Mouse (Mus musculus) inflammation-experienced regulatory T-cells, adult 6 months (primary cell): ENCODE results near the gene Mphosph10. TPM values are rescaled to one million over a fixed set of nuclear protein-coding genes. Genes with fewer than 3 reads are reported as not detected.

Source experiments
- ATAC-seq: one replicate; pipeline ENCODE4 v1.8.0; 2017
- polyA plus RNA-seq, 3 experiments: library from polyadenylated mRNA; unstranded; fragments of 100-300 nt; shearing (Covaris generic); gene quantifications; one replicate each; pipeline ENCODE4 v1.2.1; 2017

Gene Mphosph10
- polyA plus RNA-seq, 3 experiments from 2014 or later = 47.1 to 57.7 (median 56.0) TPM

DNA sequence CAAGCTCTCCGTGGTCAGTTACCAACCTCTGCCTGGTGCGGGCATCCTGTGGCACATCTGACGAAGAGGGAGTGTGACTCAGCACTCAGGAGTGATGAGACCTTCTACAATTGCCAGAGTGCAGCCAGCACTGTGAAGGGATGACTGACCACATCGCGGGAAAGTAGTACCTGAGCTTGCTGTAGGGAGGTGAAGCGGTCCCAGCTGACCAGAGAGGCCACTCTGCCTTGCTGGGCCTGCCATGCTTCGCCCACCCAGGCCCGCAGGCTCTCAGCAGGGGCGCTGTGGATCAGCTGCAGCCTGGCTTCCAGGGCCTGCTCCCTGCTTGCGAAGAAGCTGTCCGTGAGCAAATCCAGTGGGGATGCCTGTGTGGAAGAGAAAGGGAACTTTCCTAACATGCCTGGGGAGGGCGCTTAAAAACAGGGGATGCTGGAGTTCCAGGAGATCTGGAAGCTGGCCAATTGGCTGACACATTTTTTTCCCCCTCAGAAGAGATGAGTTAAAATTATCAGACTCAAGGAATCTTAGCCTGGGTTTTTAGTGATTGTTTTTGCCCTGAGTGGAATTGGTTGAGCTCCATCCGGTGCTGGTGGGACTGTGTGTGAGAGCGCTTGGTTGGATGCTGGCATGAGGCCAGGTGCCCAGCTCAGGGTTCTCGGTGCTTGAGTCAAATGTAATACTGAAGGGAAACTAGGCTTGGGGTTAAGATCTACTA is 42.8 kb downstream of the Mphosph10 start:
- no peak for ATAC-seq

DNA sequence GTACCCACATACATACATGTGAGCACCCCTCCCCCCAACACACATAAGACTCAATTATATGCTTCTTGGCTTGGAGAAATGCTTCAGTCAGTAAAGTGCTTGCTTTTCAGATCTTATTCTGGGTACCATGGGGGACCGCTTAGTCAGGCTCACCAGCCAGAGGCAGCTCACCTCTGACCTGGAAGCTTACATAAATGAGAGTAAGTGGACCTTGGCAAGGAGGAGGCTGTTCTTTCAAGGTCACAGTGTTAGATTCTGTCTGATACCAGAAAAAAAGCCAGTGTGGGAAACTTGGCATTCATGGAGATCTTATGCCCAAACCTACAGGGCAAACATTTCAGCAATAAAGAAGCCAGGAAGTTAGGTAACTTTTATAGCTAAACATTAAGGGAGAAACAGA is 44.3 kb downstream of the Mphosph10 start:
- ATAC-seq = no peak

DNA sequence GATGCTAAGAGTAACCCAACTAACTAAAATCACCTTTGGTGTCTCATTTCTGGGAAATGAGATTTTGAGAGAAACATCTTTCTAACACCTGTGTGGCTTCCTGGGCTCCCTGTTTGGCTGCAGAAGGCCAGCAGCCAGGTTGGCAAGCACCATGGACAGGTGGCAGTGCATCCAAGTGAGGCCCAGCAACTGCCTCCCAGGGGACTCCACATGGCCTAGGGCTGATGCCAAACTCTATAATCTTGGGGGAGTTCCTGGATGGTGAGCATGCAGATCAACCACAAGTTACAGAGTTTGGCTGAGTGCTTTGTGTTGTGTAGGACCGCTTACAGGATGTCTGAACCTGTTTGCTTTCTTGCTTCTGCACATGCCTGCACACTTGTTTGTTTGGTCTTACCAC is 59.4 kb downstream of the Mphosph10 start:
- ATAC-seq = no peak

DNA sequence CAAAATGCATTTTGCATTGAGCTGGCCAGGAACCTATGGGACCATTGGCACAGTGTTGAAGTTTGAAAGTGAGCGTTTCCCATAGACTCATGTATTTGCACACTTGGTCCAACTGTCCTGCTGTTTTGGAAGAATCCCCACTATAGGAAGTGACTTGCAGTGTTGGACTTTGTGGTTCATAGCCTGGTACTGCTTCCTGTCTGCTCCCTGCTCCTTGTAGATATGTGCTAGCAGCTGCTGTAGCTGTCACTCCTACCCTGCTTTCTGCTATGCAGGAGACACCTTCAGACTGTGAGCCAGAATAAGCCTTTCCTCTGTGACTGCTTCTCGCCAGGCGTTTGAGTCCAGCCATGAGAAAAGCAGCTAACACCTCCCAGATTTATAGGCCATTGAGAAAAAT is 60.8 kb downstream of the Mphosph10 start:
- ATAC-seq = no peak

DNA sequence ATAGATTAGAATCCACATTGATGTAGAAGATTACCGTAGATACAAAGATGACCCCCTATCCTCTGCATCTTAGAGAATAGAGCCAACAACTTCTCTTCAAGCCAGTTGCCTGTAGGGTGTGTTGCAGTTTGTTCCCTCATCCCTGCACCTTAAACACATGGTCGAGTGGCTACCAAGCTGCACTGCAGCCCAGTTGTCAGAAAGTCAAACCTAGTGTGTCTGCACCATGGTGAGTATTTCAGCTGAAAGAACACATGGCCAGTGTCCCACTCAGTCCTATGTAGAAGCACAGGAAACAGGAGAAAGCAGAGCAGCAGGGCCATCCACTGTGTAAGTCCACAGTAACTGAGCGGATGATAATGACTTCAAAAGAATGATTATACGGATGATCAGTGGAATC is 64.6 kb downstream of the Mphosph10 start:
- no peak for ATAC-seq

DNA sequence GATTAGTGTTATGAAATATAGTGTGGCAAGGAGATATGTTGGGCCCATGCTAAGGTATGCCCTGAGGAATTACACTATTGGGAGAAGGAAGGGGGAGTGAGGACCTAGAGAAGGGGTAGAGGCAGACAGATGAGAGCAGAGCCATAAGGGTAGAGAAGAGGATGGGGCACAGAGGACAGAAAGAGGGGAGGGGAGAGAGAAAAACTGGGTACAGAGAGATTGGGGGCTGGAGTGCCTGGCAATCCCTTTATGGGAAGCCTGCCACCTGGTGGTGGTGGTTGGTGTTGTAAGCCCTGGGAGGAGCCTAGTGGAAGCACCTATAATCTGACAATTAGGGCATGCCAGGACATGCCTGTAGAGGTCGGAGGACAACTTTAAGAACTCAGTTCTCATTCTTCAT is 65.2 kb downstream of the Mphosph10 start:
- ATAC-seq = peak; percentile 97

Other genes starting within 250 kb of the Mphosph10 start
- gene Trpm1, start 238.4 kb downstream of the Mphosph10 start, polyA plus RNA-seq = 1 to 10 TPM; 1.5 to 5.2 (median 4.6) TPM
- gene Mtmr10, start 104.6 kb downstream of the Mphosph10 start, polyA plus RNA-seq = 1 to 10 TPM; 4.5 to 5.8 (median 5.6) TPM
- gene Fan1, start 18.2 kb downstream of the Mphosph10 start, polyA plus RNA-seq = 1 to 10 TPM; 2.9 to 5.4 (median 4.3) TPM
- 10 to 100 TPM; 18.8 to 22.3 (median 21.0) TPM for gene Mcee, start 339 bp upstream of the Mphosph10 start, polyA plus RNA-seq
- gene Apba2, start 109.4 kb upstream of the Mphosph10 start, polyA plus RNA-seq = not detected